Mouse (Mus musculus) right cerebral cortex, postnatal 36 days (tissue): Measurements from ENCODE around the gene Tex261.

ENCODE experiments used
- DNase-seq, 2 experiments: peaks; one replicate each; pipeline ENCODE4 v3.0.0; 2022; ENCODE audit warnings: low spot score in 2 of 2, mixed read lengths in 1 of 2

The Tex261 gene

DNA sequence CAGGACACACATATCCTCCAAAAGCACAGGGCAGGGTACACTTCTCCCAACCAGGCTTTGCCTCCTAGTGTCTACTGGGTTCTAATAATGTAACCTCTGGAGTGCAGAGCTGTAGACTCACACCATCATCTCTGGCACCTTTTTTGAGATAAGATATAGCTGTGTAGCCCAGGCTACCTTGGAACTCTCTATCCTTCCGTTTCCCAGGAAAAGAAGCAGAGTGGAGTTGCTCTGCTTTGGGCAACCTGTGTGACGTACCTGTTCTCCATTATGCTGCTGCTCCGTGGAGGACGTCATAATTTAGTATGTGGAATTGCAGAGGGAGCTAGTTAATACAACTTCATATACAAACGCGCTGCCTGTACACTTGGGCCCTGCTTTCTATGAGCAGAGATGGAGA lies 13.3 kb downstream of the Tex261 start, which contains the start of gene Ankrd53:
Gene Ankrd53 (plus strand): TSS at position 301 of the 400 bp plus-strand sequence.
- no peak for DNase-seq

GRCm38 (mm10) chr6:83756051-83756450 lies 19.6 kb downstream of the Tex261 start:
- DNase-seq, result no peak

DNA sequence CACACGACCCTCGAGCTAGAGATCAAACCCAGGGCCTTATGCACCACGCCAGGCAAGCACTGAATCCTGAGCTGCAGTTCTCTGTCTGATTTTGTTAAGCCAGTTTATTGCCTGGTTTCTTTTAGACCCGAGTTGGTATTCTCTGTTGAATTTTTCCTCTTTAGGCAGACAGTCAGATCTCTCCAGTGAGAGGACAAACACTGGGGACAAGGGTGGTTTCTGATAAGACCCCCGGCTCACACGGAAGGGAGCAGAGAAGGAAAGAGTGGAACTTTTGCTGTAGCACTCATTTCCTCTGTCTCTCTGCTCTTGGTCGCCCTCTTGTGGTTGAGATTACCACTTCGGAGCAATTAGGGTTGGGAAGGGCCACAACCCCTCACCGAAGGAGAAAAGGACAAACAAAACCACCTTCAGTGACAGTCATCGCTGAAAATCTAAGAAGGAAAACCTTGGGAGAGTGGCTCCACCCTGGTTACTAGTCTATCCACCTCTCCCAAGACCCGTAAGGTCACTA lies 25.4 kb downstream of the Tex261 start:
- DNase-seq, result no peak

- DNase-seq, result no peak
Observed at GRCm38 (mm10) chr6:83749286-83749685, 26.3 kb downstream of the Tex261 start.

- no peak for DNase-seq
Observed at GRCm38 (mm10) chr6:83745466-83745865, 30.1 kb downstream of the Tex261 start.

DNA sequence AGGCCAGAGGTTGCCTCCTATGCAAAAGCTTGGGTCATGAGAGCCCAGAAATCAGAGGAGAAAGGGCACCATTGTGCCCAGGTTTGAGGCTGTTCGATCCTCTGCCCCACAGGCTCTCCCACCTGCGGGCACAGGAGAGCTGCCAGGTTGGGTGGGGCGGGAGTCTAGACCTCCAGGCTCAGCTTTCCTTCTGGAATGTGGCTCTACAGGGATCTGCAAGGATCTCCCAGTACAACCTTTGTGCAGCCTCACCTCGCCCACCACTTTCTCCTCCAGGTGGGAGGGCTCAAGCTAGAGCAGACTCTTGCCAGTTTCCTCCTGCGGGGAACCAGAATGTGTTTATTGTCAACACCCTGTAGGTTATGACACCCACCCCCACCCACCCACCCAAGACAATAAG lies 31.1 kb downstream of the Tex261 start:
- no peak for DNase-seq

DNA sequence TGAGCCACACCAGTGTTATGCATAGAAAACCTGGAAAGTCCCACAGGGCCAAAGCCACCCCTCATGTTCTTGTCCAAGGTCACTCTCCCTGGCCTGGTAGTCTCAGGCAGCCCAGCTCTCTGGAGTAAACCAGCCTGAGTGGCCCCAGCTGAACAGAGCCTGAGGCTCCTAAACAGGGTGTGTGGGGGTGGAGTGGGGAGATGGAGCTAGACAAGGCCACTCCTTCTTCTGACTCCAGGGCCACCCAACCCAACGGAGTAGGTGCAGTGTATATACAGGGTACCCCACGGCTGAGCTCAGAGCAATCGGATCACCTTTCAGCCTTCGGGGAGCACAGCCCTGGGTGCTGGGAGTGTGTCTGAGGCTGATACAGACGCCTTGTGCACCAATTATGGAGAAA lies 31.5 kb downstream of the Tex261 start:
- DNase-seq, result no peak

- DNase-seq, result no peak
Observed at GRCm38 (mm10) chr6:83743212-83743611, 32.4 kb downstream of the Tex261 start.

GRCm38 (mm10) chr6:83742761-83743160 lies 32.9 kb downstream of the Tex261 start, which contains the start of gene Atp6v1b1:
Gene Atp6v1b1 (plus strand): TSS chr6:83742990.
- DNase-seq, result no peak

GRCm38 (mm10) chr6:83738596-83738995 lies 37.0 kb downstream of the Tex261 start:
- DNase-seq, result no peak

GRCm38 (mm10) chr6:83737311-83737710 lies 38.3 kb downstream of the Tex261 start:
- DNase-seq, result no peak

- DNase-seq, result no peak
Observed at GRCm38 (mm10) chr6:83731128-83731527, 44.5 kb downstream of the Tex261 start.

- no peak for DNase-seq
Observed at GRCm38 (mm10) chr6:83729350-83729970, 46.2 kb downstream of the Tex261 start.

DNA sequence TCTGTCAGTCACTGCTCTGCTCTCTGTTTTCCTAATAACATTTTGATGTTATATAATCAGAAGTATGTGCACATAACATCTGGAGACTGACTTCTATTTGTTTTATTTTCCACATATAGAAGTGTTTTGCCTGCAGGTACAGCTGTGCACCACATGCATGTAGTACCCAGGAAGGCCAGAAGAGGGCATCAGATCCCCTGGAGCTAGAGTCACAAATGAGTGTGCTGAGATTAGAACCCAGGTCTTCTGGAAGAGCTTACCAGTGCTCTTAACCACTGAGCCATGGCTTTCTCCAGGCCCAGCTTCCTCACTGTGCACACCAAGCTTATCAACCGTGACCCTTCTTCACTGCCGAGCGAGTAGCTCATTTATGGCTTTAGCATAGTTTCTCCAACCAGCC lies 47.1 kb downstream of the Tex261 start:
- no peak for DNase-seq

GRCm38 (mm10) chr6:83727178-83727577 lies 48.4 kb downstream of the Tex261 start:
- DNase-seq, result no peak

- no peak for DNase-seq
Observed at GRCm38 (mm10) chr6:83722526-83722925, 53.1 kb downstream of the Tex261 start.
